Mouse (Mus musculus): ENCODE results near the gene Gm20388.

Gm20388 gene

DNA sequence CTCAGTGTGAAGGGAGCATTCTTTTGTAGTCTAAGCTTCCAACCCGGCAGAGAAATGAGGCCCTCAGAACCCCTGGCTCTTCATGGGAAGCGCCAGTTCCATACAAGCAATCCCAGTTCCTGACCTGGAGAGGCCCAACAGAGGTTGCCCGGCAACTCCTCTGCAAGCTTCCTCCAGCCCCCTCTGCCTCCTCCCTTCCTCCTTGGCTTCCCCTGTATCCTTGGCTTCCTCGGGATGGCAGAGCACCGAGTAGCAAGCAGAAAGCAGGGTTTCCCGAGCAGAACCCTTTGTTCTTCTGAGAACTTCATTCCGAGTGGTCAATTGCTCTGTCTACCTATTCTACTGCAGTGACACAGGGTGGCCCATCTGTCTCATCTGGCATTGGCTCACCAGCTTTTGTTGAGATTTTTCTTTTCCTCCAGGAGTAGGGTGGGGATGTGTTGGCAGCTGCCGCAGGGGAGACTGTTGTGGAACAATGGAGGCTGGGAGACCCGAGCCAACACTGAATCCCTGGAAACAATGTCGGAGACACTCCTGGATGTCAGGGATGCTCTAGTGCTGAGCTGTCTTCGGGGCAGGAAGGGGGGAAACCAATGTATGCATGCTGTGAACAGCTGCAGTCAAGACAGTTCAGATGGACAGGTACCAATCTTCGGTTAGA, 2795.4 kb downstream of the Gm20388 start:
- DNase-seq (ENCODE audit: extremely low spot score): no peak

DNA sequence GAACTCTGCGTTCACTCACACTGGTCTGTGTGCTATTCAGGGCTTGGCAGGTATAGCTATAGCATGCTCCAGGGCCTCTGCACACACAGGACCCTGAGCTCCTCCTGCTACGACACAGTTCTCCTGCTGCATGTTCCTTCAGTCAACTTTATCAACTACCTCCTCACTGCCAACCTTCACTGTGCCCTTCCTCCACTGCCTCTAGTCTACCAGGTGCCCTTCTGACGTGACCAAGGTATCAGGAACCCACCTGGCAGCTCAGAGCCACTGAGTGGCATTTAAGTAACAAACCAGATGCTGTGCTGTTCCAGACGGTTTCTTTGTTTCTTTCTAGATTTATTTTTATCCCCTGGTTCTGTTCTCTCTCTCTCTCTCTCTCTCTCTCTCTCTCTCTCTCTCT, 2796.5 kb downstream of the Gm20388 start:
- no peak for DNase-seq (ENCODE audit: extremely low spot score)

DNA sequence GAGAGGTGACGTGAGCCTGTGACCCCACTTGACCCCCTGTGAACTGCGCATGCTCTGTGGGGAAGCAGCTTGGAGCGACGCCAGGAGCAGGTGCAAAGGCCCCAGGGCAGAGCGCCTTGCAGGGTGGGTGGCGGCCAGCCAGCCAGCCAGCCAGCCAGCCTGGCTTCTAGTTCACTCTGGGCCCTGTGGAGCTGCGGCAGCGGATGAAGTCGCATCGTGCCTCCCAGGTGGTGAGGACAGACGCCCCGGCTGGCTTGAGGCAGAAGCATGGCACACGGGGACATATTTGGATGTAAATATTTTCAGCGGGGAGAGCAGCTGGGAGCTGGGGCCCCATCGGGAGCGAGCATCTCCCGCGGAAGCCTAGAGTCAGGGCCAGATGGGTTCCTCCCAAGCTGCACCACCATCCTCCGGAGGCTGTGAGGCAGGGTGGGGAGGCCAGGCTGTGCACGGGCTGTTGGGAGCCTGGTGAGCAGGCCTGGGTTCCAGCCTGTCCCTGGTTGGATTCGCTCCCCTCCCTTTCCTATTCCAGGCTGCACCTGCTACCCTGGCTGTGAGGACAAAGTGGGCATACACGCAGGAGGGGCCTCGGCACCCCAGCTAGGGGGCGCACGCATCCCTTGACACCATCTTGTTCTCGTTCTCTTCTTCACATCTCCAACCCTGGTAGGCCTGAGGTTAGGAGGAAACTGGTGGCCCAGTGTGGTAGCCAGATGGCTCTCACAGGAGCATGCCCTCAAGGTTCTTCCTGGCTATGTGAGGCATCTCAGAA, 2798.9 kb downstream of the Gm20388 start:
- DNase-seq (ENCODE audit: extremely low spot score): no peak

GRCm38 (mm10) chr8:122711480-122711879, 2800.8 kb downstream of the Gm20388 start:
- DNase-seq (ENCODE audit: extremely low spot score): no peak

- DNase-seq (ENCODE audit: extremely low spot score): no peak
Measured at GRCm38 (mm10) chr8:122711891-122712365, 2801.3 kb downstream of the Gm20388 start.

DNA sequence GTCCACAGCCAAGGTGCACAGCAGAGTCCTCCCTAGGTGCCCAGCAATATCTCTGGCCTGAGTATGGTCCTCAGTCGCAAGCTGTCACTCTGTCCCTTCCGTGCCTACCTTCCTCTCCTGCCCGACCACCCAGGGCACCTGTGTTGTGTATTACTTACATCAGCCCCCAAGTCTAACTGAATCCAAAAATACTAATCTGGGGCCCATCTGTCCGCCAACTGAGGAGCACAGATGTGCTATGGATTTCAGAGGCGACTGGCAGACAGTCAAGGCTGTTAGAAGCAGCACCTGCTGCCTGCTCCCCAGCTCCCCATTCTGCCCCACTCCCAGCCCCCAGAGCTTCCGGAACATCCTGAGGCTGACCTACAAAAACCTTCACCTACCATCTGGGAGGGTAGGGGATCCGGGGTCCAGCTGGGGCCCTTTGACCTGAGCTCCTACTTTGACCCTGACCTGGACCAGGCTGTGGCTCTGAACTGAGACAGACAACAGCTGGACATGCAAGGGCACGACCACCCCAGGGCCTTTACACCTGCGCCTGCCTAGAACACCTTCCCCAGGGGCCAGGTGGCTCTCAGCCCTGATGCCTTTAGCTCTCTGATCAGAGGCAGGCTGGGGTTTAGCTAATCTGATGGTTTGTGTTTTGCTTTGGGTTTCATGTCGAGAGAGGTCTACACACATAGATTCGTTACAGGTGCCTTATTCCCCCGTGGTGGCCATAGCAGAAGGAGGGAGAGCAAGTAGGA, 2801.9 kb downstream of the Gm20388 start:
- DNase-seq (ENCODE audit: extremely low spot score): no peak

DNA sequence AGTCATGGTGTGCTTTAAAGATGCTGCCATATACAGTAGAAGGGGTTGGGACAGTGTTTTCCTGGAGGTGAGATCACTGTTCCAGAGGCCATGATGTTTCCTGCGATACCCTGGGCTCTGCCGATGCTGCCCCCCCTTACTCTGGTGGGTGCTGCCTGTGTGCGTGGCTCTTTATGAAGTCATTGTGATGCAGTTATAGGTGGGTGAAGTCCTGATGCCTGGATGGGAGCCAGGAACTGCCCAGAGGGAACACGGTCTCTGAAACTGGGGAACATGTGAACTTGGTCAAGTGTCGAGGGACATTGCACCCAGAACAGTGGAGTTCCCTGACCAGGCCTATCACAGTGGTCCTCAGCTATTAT, 2802.5 kb downstream of the Gm20388 start:
- DNase-seq (ENCODE audit: extremely low spot score): no peak

DNA sequence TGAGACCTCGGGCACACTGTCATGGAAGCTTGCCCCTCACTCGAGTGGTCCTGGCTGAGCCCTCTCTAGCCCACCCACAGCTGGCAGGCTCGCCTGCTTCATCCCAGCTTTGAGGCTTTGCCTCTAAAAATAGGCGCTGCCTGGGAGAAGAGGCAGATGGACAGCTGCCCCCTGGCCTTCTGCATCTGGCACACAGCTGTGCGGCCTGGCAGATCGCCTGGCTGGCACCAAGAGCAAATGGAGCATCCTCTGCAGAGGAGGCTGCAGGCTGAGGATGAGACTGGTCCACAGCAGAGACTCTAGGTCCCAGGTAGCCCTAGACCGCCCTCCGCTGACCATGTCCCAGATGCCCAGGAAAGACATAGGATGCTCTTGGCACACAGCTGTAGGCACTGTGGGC, 2805.9 kb downstream of the Gm20388 start:
- DNase-seq (ENCODE audit: extremely low spot score): no peak

GRCm38 (mm10) chr8:122717869-122718509, 2807.3 kb downstream of the Gm20388 start:
- DNase-seq (ENCODE audit: extremely low spot score): no peak

DNA sequence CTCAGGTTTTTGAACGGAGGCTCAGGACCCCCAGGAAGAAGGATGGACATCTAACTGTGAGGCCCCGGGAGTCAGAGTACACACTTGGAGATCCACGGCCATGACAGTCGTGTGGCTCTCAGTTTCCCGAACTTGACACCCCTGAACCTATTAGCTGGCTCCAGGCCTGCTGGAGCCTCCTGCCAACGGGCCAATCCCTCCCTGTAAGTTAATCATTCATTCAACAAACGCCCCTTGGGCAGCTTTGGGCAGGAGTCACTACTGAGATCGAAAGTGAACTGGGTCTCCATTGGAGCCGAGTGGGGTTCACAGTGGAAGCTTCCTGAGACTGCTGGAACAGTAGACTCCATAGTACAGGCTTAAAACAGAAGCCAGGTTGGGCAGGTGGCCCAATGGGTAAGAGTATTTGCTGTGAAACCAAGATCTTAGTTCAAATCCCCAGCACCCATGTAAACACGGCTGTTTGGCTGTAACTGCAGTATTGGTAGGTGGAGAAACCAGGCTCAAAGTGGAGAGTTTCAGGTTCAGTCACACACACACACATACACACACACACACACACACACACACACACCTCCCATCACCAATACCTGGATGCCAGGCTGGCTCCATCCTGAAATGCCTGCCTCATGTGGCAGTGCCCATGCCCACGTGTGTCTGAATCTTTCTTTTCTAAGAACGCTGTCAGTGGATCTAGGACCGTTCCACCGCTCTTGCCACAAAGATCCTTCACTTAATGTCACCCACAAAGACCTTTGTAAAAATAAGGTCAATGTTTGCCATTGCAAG, 2808.3 kb downstream of the Gm20388 start:
- no peak for DNase-seq (ENCODE audit: extremely low spot score)

DNA sequence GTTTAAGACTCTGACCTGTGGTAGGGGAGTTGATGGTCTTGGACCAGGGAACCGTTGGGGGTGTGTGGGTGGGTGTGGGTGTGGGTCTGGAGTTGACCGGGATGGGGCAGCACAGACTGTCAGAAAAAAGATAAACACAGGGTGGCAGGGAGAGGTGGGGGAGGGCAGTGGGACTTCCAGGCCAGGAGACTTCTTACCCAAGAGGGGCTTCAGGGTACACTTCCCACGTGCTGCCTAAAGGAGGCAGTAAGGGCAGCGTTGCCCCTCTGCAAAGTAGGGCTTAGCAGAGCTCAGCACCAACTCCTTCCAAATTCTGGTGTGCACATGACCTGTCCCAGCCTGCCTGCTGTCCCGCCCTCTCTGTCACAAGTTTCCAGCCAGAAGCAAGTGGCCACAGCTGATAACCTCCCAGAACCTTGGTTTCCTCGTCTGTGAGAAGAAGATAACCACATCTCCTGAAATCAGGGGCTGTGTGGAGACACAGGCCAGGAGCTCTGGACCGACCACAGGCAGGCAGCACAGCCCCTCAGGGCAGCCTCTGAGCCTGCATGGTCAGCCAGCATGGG, 2808.9 kb downstream of the Gm20388 start:
- DNase-seq (ENCODE audit: extremely low spot score): peak; percentile 26

GRCm38 (mm10) chr8:122720070-122720729, 2809.6 kb downstream of the Gm20388 start:
- DNase-seq (ENCODE audit: extremely low spot score): no peak

DNA sequence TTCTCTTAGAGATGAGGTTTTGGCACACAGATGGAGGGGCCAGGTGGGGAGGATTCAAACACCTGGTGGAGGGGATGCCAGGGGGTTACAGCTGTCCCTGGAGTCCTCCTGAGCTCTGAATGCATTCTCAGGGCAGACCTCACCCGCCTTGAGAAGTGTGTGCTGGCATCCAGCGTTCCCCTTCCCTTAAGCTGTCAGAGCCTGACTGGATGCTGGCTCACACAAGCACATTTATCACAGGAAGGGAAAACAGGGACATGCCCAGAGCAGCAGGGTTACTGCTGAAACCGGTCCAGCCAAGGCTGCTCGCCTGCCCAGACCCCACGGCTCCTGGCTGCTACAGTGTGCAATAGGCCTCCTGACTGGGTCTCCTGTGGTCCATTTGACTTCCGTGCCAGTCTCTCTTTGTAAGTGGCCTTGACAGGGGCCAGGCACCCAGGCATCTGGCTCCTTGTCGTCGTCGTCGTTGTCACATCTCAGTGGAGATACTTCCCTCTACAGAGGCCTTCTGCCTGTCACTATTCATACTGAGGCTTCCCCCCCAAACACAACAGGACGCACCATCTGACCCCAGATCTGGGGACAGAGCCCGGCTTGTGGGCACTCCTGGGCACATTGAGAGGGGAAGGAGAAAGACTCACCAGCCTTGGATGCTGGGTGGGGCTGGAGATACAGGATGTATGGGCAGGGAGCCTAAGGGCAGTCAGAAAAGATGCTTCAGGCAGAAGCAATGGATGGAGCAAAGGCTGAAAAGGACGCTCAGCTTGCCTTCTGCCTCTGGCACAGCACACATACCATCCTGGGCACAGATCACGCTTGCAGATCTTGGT, 2810.4 kb downstream of the Gm20388 start:
- DNase-seq (ENCODE audit: extremely low spot score): no peak

DNA sequence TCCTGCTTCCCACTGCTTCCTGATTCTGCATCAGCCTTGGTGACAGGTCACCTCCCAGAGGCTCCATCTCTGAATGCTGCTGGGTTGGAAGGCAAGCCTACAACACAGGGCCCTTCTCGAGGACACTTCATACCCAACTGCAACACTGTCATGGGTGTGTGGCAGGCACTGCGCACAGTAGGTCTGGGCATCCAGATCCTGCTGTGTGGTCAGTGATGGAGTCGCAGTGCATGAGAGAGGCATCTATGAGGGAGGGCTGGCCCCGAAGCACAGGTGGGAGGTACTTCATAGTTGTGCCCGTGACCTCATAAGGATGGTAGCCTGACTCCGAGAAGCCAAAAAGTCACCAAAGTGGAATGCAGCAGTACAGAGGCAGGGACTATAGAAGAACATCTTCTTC, 2814.5 kb downstream of the Gm20388 start:
- no peak for DNase-seq (ENCODE audit: extremely low spot score)

- no peak for DNase-seq (ENCODE audit: extremely low spot score)
Measured at GRCm38 (mm10) chr8:122726789-122727188, 2816.1 kb downstream of the Gm20388 start.

- DNase-seq (ENCODE audit: extremely low spot score): no peak
Measured at GRCm38 (mm10) chr8:122727412-122727811, 2816.8 kb downstream of the Gm20388 start.

GRCm38 (mm10) chr8:122728630-122729029, 2818.0 kb downstream of the Gm20388 start:
- DNase-seq (ENCODE audit: extremely low spot score): no peak

GRCm38 (mm10) chr8:122735110-122735509, 2824.5 kb downstream of the Gm20388 start:
- DNase-seq (ENCODE audit: extremely low spot score): no peak

Measured in embryo, embryonic 9.5 days (tissue).